Mouse (Mus musculus): ENCODE results near the gene Coq3. TPM values are rescaled to one million over a fixed set of nuclear protein-coding genes. Genes with fewer than 3 reads are reported as not detected.

The Coq3 gene
- total and polyA plus RNA-seq, 2 experiments from 2014 or later, result 10.4 to 18.1 TPM

DNA sequence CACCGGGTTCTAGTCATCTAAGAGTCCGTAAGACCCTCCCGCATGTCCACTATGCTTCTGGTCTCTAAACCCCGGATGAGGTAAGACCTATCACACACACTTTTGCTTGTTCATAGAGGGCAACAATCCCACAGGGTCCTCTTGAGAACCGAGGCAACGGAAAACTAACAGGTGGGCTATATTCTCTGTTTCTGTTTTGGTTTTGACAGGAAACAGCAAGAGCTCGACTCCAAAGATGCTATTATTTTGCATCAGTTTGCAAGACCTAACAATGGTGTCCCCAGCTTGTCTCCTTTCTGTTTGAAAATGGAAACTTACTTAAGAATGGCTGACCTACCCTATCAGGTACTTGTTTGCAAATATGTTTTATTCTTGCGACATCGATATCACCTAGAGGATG lies 57.0 kb downstream of the Coq3 start:
- Histone ChIP-seq H3K27me3 (ENCODE audit: insufficient read depth, low read length) (no peaks in the 10 kb centered on the region), H3K4me2 (ENCODE audit: low read depth, low read length) (no peak overlapping the region), H3K9ac (replicated peaks; ENCODE audit: low read length) (no peak overlapping the region), H3K4me1 (ENCODE audit: insufficient read depth, low read length) (peaks cover 13% of the 10 kb centered on the region), H3K27ac (no peak overlapping the region), H3K9me3 (ENCODE audit: low read length) (no peaks in the 10 kb centered on the region), H3K4me3 (ENCODE audit: low read length) (no peak overlapping the region), H3K36me3 (ENCODE audit: insufficient read depth, low read length) (no peaks in the 10 kb centered on the region; the same call in 1 of the 2 replicates)
- no peak for TF ChIP-seq CTCF (IDR thresholded peaks at IDR 0.05; ENCODE audit: low read depth)
- ATAC-seq (no peak), DNase-seq (ENCODE audit: low spot score) (no peak)
- 93% methylated on average over 9 of the region's 9 CpGs for WGBS

DNA sequence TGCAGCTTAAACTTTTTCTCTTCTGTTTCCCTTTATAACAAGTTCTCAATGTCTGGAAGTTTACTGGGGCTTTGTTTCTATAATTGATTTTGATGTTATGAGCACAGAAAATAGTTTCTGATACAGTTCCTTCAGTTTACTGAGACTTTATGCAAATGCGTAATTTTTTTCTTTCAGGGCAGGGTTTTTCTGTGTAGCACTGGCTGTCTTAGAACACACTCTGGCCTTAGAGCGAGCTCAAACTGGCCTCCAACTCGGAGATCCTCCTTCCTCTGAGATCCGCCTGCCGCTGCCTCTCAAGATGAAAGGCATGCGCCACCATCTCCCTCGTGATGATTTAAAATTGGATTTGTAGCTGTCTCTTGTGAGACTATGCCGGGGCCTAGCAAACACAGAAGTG lies 58.4 kb downstream of the Coq3 start:
- no peak overlapping the region for H3K4me2 ChIP-seq (ENCODE audit: low read depth, low read length)
- TF ChIP-seq CTCF (IDR thresholded peaks at IDR 0.05; ENCODE audit: low read depth), result no peak
- H3K9ac ChIP-seq (replicated peaks; ENCODE audit: low read length), result no peak overlapping the region
- H3K4me1 ChIP-seq (ENCODE audit: insufficient read depth, low read length), result peaks cover 8% of the 10 kb centered on the region; the same call in 1 of the 2 replicates
- DNase-seq (ENCODE audit: low spot score) (no peak), ATAC-seq (no peak)
- 86% methylated on average over 8 of the region's 8 CpGs for WGBS
- H3K4me3 ChIP-seq (ENCODE audit: low read length), result no peak overlapping the region
- no peaks in the 10 kb centered on the region for H3K27me3 ChIP-seq (ENCODE audit: insufficient read depth, low read length)
- no peaks in the 10 kb centered on the region for H3K9me3 ChIP-seq (ENCODE audit: low read length)
- H3K36me3 ChIP-seq (ENCODE audit: insufficient read depth, low read length), result no peaks in the 10 kb centered on the region; the same call in 1 of the 2 replicates
- H3K27ac ChIP-seq, result no peak overlapping the region

DNA sequence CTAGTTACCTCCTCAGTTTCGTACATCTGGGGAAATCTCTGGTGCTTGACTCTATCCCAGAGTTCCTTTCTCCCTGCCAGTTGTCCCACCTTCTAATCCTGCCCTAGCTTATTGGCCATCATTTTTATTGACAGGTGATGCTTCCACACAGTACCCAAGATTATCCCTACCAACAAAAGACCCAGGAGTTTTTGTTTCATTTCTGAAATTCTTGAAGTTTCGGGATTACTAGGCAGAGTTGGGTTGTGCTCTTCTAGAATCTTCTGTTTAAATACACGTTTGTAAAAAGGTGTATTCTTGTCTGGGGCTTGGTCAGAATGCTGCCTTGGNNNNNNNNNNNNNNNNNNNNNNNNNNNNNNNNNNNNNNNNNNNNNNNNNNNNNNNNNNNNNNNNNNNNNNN lies 65.2 kb downstream of the Coq3 start:
- 90% methylated on average over 3 of the region's 3 CpGs for WGBS
- Histone ChIP-seq H3K4me2 (ENCODE audit: low read depth, low read length) (no peak overlapping the region), H3K27ac (no peak overlapping the region), H3K36me3 (ENCODE audit: insufficient read depth, low read length) (peaks cover 7% of the 10 kb centered on the region; the same call in 1 of the 2 replicates), H3K4me1 (ENCODE audit: insufficient read depth, low read length) (no peaks in the 10 kb centered on the region), H3K9me3 (ENCODE audit: low read length) (no peaks in the 10 kb centered on the region), H3K9ac (replicated peaks; ENCODE audit: low read length) (no peak overlapping the region), H3K4me3 (ENCODE audit: low read length) (no peak overlapping the region), H3K27me3 (ENCODE audit: insufficient read depth, low read length) (no peaks in the 10 kb centered on the region)
- DNase-seq (ENCODE audit: low spot score) (no peak), ATAC-seq (no peak)
- no peak for TF ChIP-seq CTCF (IDR thresholded peaks at IDR 0.05; ENCODE audit: low read depth)

DNA sequence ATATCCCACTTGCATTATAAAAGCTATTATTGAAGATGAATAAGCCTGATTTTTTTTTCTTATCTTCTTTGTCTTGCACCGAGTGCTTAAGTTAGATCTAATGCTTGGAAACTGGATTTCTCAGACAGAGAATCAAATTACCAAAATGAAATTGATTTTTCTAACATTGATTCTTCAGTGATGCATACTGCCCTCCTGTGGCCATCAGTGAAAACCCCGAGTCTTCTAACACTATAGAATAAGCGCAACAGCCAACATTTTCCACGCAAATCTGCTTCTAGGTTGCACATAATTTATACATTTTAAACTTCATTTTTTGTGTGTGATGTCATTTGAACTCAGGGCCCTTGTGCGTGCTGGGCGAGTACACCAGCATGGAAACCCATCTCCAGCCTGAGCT lies 72.0 kb downstream of the Coq3 start:
- TF ChIP-seq CTCF (IDR thresholded peaks at IDR 0.05; ENCODE audit: low read depth), result peak; percentile 73
- ATAC-seq, result no peak
- H3K4me3 ChIP-seq (ENCODE audit: low read length), result no peak overlapping the region
- 0 out of 2 replicates have a peak overlapping the region, but pooled peaks have one; percentile 32 for H3K27ac ChIP-seq
- H3K9me3 ChIP-seq (ENCODE audit: low read length), result no peaks in the 10 kb centered on the region
- no peaks in the 10 kb centered on the region for H3K4me1 ChIP-seq (ENCODE audit: insufficient read depth, low read length)
- H3K9ac ChIP-seq (replicated peaks; ENCODE audit: low read length), result no peak overlapping the region
- DNase-seq (ENCODE audit: low spot score), result peak; percentile 74
- no peak overlapping the region for H3K4me2 ChIP-seq (ENCODE audit: low read depth, low read length)
- H3K27me3 ChIP-seq (ENCODE audit: insufficient read depth, low read length), result no peaks in the 10 kb centered on the region
- WGBS, result 43% methylated on average over 6 of the region's 6 CpGs
- H3K36me3 ChIP-seq (ENCODE audit: insufficient read depth, low read length), result peaks cover 7% of the 10 kb centered on the region; the same call in 1 of the 2 replicates

DNA sequence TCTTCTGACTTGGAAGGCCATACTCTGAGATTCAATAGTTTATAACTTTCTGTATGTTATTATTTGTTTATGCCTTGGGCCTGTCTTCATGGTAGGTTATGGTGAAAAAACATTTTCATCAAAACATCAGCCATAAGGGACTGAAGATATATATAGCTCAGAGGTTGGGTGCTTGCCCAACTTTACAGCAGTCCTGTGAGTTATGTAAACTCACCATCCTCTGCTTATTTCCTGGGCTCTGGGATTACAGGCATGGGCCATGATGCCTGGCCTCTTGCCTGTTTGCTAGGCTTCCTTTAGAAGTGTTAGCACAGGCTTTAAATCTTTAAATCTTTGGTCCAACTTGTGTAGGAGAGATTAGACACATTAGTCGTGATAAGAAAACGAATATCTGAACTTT lies 72.8 kb downstream of the Coq3 start:
- Histone ChIP-seq H3K27me3 (ENCODE audit: insufficient read depth, low read length) (no peaks in the 10 kb centered on the region), H3K4me1 (ENCODE audit: insufficient read depth, low read length) (no peaks in the 10 kb centered on the region), H3K4me3 (ENCODE audit: low read length) (no peak overlapping the region), H3K27ac (no peak overlapping the region), H3K9me3 (ENCODE audit: low read length) (no peaks in the 10 kb centered on the region), H3K36me3 (ENCODE audit: insufficient read depth, low read length) (peaks cover 7% of the 10 kb centered on the region; the same call in 1 of the 2 replicates), H3K4me2 (ENCODE audit: low read depth, low read length) (no peak overlapping the region), H3K9ac (replicated peaks; ENCODE audit: low read length) (no peak overlapping the region)
- no peak for TF ChIP-seq CTCF (IDR thresholded peaks at IDR 0.05; ENCODE audit: low read depth)
- DNase-seq (ENCODE audit: low spot score) (no peak), ATAC-seq (no peak)
- WGBS, result 80% methylated on average over 2 of the region's 2 CpGs

DNA sequence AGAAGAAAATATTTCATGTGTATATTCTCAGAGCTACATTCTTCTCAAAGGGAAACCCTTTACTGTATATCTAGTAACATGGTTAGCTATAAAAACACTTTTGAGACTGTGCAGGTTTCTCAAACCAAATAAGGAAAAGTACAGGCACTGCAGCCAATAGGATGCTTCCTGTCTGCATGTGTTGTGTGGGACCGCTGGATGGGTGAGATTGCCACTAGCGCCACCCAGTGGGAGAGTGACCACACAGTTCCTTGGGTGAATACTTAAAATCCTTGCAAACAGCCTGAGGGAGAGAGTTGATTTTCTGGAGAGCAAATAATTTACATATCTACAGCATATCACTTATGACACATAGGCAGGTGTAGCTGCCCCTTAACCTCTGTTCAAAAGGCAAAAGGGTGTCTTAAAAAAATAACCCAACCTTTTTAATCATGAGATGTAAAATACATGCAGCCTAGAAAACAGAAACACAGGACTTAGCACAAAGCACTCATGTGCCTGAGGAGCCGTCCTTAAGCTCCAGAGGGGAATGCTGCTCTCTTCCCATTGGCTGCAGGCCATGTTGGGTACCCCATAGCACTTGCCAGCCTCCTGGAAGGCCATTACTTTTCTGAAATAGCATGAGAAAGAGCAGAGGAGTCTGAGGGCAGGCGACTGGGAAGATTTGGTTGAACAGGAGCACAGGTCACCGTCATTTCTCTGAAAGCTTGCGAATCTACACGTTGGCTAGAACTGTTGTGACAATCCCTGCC lies 78.3 kb downstream of the Coq3 start:
- Histone ChIP-seq H3K27ac (no peak overlapping the region), H3K36me3 (ENCODE audit: insufficient read depth, low read length) (peaks cover 12% of the 10 kb centered on the region; the same call in 1 of the 2 replicates), H3K9me3 (ENCODE audit: low read length) (no peaks in the 10 kb centered on the region), H3K4me1 (ENCODE audit: insufficient read depth, low read length) (no peaks in the 10 kb centered on the region), H3K27me3 (ENCODE audit: insufficient read depth, low read length) (no peaks in the 10 kb centered on the region), H3K9ac (replicated peaks; ENCODE audit: low read length) (no peak overlapping the region), H3K4me3 (ENCODE audit: low read length) (no peak overlapping the region), H3K4me2 (ENCODE audit: low read depth, low read length) (no peak overlapping the region)
- DNase-seq (ENCODE audit: low spot score) (peak; percentile 73), ATAC-seq (peak; percentile 84)
- WGBS, result 59% methylated on average over 7 of the region's 7 CpGs
- peak; percentile 73 for TF ChIP-seq CTCF (IDR thresholded peaks at IDR 0.05; ENCODE audit: low read depth)

Other genes starting within 250 kb of the Coq3 start
- 12.4 and 14.5 TPM in 2 replicates for gene Prdm13, start 193.7 kb upstream of the Coq3 start, total RNA-seq (2014; rRNA removed)
- gene Prdm13, start 193.7 kb upstream of the Coq3 start, polyA plus RNA-seq (2015; fragmentation: Nextera tagmentation; extraction: Ambion mirVana), result 1.3 and 1.5 TPM in 2 replicates
- 28.0 and 29.4 TPM in 2 replicates for gene Ccnc, start 152.0 kb upstream of the Coq3 start, total RNA-seq (2014; rRNA removed)
- 60.7 and 67.2 TPM in 2 replicates for gene Ccnc, start 152.0 kb upstream of the Coq3 start, polyA plus RNA-seq (2015; fragmentation: Nextera tagmentation; extraction: Ambion mirVana)
- gene Usp45, start 112.5 kb upstream of the Coq3 start, total RNA-seq (2014; rRNA removed), result 8.3 and 8.5 TPM in 2 replicates
- gene Usp45, start 112.5 kb upstream of the Coq3 start, polyA plus RNA-seq (2015; fragmentation: Nextera tagmentation; extraction: Ambion mirVana), result 4.2 and 4.9 TPM in 2 replicates
- 11.4 and 16.7 TPM in 2 replicates for gene Tstd3, start 112.5 kb upstream of the Coq3 start, total RNA-seq (2014; rRNA removed)
- gene Tstd3, start 112.5 kb upstream of the Coq3 start, polyA plus RNA-seq (2015; fragmentation: Nextera tagmentation; extraction: Ambion mirVana), result 24.8 and 26.1 TPM in 2 replicates
- gene Pnisr, start 32.1 kb upstream of the Coq3 start, total RNA-seq (2014; rRNA removed), result 57.6 and 83.1 TPM in 2 replicates
- 145 and 160 TPM in 2 replicates for gene Pnisr, start 32.1 kb upstream of the Coq3 start, polyA plus RNA-seq (2015; fragmentation: Nextera tagmentation; extraction: Ambion mirVana)
- gene Faxc, start 51.7 kb downstream of the Coq3 start, total RNA-seq (2014; rRNA removed), result 52.7 and 67.4 TPM in 2 replicates
- gene Faxc, start 51.7 kb downstream of the Coq3 start, polyA plus RNA-seq (2015; fragmentation: Nextera tagmentation; extraction: Ambion mirVana), result 8.6 and 10.5 TPM in 2 replicates